Mouse (Mus musculus): ENCODE measurements around the gene Pde11a.
A peak's percentile ranks its signal among the peaks of the same experiment; 100 is the strongest.

Gene Pde11a

DNA sequence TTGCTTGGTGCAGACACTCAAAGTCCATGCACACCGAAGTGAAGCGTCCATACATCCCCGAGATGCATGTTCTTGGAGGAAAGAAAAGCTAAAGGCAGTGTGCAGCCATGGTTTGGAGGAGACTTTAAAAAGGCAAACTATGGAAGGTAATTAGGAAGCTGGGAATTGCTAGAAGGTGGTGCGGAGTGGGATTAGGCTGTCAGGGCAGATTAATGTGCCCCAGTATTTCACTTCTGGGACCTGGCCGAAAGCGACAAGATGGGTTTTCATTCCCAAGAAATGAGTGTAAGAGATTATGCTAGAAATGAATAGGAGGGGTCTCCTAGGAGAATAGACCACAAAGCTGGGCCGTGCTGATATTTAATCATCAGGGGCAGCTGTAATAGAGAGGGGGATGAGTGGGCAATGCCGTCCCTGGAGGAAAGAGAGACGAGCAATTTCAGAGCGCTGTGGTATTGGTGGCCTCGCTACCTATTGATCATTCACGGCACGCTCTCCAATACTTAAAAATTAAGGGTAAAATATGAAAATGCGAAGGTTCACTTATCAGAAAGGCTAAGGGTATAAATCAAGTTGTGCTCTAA is 284.7 kb downstream of the Pde11a start:
- no peak for DNase-seq (ENCODE audit: low spot score)

DNA sequence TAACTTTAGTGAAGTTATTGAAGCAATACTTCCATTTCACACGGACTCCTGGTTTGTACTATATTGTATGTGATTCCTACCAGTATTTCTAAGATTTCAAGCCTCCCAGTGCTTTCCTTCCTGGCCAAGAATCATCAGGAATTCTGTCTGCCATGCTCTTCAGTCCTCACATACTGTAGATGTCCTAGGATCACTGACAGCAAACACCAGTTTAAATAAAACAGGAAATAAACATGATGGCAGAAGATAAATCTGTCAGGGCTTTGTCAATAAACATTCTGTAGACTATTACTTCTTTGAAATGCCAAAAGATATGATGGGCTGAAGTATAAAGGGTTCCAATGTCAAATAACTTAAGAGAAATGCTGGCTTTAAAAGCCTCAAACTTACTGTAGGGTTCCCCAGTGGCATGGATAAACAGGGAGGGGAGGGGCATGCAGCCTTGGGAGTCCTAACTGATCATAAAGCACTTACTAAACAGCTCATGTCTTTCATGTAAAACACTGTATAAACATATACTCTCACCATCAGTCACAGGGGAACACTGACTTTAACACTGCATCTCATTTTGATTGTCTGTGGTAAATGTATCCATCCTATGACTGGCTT is 285.6 kb downstream of the Pde11a start:
- no peak for DNase-seq (ENCODE audit: low spot score)

DNA sequence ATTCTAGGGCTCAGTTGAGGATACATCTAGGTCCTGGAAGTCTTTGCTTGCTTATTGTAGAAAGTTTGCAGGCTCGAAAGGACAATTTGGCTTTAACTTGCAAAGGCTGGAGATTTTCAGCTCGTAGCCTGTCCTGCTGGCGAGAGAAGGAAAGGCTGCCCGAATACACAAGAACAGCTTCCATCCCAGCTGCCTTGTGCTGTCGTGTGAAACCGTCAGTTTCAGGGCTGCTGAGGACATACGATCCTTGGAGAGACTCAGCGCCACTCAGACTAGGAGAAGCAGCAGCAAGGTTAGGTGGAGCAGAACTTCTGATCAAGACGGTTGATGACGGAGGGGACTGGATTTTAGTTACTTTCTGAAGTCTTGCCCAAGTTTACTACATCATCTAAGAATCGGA is 287.2 kb downstream of the Pde11a start:
- no peak for DNase-seq (ENCODE audit: low spot score)

DNA sequence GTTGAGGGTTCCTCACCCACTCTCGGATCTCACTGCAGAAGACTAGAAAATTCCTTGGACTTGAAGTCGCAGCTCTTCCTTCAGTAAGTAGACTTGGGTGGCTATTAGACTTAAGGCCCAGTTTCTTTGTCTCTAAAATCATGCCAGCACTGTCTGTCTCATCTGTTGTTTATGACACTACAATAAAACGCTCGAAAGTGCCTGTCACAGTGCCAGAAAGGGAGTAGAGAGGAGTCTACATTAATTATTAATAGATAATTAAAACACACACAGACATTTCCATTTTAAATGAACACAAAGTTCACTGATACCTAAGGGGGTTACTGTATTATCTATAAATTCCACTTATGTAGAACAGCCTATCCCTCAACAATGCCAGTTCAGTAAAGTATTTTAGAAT is 287.7 kb downstream of the Pde11a start:
- DNase-seq (ENCODE audit: low spot score): no peak

DNA sequence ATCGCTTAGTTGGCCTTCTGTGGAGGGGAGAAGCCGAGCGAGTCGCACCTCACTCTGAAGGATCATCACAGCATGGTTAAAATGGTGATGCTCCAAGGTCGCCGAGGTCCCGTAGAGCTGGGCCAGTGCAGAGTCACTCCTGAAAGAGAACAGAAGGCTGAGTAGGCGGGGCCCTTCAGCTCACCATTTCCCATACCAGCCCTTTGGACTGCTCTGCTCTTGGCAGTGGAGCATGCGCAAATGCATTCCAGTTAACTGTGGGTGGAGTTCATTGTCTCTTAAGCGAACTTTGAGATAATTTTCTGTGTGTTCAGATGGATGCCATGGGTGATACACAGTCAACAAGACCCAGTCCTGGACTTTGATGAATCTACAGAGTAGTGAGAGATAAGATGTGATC is 288.5 kb downstream of the Pde11a start:
- DNase-seq (ENCODE audit: low spot score): no peak

DNA sequence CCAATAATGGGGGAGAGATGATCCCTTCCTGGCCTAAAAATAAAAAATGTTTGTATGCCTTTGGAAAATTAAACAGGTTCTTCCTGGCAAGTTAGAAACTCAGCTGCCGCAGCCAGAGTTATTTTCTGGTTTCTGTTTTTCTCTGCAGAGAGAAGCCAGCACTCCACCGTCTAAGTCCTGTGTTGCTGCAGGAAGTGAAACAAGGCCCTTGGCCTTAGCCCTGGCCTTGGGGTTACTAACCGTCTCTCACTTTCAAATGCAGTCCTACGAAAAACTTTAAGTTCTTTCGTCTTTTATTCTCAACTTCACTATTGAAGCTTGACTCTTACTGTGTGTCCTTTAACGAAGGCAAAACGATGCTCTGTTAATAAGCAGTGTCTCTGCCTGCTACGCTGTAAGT is 289.0 kb downstream of the Pde11a start:
- DNase-seq (ENCODE audit: low spot score): no peak

DNA sequence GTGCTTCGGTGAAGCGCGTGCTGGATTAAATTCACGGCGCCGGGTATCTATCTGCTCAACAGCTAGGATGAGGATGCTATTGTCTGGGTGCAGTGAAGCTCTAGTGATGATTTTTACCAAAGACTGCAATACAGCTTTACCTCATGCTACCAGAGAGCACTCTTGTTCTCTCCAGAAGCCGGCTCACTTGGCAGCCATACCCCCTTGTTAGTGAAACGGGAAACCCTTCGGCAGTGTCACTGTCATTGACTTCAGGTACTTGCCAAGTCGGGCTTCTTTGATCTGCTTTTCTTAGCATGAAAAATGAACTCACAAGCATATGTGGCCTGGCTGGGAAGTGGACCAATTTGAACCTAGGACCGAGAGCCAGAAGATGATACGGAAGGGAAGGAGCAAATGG is 290.8 kb downstream of the Pde11a start:
- DNase-seq (ENCODE audit: low spot score): no peak

DNA sequence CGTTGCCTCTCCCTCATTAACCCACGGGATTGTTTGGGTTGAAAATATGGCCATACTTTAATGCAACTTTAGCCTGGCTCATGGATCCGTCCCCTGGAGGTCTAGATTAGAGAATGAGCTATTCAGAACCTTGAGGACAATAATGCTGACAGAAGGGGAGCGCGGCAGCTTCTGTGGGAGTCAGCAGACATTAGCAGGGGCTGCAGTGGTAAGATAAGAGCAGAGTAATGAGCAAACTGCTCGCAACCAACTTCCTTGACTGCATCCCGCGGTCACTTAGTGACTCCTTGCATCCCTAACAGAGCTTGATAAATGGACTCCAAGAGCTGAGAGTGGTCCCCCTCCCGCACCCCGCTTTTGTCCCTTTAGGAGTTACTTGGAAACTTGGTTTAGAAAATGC is 296.4 kb downstream of the Pde11a start:
- no peak for DNase-seq (ENCODE audit: low spot score)

DNA sequence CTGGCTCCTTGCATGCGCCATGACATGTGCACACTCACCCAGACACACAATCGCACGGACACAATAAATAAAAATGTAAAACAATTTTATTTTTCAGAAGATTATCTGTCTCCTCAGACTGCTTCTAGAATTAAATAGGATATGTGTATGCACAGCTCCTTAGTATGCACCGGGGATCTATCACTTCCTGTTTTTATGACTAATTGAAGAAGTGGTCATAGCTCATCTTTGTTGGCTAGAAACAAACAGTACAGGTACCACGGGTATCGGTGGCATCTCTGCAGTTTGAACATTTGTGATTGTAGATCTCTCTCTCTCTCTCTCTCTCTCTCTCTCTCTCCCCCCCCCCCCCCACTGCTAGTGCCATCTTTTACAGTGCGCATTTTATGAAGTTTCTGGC is 298.5 kb downstream of the Pde11a start:
- no peak for DNase-seq (ENCODE audit: low spot score)

GRCm38 (mm10) chr2:76030080-76030479 is 308.5 kb downstream of the Pde11a start:
- DNase-seq (ENCODE audit: low spot score): no peak

GRCm38 (mm10) chr2:76029081-76029901 is 309.3 kb downstream of the Pde11a start:
- no peak for DNase-seq (ENCODE audit: low spot score)

GRCm38 (mm10) chr2:76016890-76017289 is 321.7 kb downstream of the Pde11a start:
- no peak for DNase-seq (ENCODE audit: low spot score)

DNA sequence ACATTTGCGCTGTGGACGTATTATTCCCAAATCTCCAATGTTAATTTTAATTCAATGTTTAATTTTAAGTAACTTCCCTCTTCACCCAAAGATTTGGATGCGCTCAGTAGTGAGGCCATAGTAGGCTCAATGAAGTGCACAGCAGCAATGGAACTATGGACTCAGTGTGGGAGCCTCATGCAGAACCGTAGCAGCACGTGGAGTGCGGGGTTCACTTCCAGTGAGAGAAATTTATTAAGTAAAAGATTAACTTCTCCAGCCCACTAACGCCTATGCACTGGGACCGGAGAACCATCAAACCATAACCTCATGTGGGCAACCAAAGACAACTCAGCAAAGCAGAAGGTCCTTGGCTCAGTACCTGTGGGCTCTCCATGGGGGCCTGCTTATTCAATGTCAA is 322.4 kb downstream of the Pde11a start:
- DNase-seq (ENCODE audit: low spot score): no peak

DNA sequence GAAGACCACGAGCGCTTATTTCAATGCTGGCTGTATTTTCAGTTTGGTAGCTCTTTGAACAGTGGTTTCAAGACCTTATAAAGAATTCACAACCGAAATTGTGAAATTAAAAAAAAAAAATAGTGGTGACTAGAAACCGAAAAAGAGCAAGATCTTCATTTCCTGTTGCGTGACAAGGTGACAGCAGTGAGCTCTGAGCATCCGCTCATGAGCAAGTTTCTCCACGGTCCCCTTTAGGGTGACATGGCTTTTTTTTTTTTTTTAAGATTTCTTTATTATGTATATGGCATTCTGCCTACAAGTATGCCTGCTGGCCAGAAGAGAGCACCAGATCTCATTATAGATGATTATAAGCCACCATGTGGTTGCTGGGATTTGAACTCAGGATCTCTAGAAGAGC is 323.1 kb downstream of the Pde11a start:
- no peak for DNase-seq (ENCODE audit: low spot score)

DNA sequence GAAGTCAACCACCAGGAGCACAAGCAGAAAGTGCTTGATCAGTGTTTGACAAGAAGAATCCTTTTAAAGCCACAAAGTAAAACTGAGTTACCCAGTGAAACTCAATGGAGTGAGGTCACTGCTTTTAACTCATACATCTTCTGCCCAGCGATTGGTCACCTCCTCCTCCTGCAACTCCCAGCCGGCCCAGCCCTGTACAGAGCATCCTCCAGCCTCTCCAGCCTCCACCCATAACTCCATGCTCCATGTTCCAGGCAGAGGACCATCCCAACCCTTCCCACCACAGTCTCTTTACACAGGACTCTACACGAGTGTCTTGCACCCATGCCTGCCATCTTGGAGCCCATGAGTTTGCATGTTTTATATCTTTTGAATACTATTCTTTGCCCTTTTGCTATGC is 323.9 kb downstream of the Pde11a start:
- no peak for DNase-seq (ENCODE audit: low spot score)

GRCm38 (mm10) chr2:76006194-76006593 is 332.4 kb downstream of the Pde11a start:
- no peak for DNase-seq (ENCODE audit: low spot score)

- no peak for DNase-seq (ENCODE audit: low spot score)
These were observed 335.7 kb downstream of the Pde11a start for GRCm38 (mm10) chr2:76002899-76003298.

- DNase-seq (ENCODE audit: low spot score): peak; percentile 46
These were observed 337.2 kb downstream of the Pde11a start for GRCm38 (mm10) chr2:76001392-76001791.

DNA sequence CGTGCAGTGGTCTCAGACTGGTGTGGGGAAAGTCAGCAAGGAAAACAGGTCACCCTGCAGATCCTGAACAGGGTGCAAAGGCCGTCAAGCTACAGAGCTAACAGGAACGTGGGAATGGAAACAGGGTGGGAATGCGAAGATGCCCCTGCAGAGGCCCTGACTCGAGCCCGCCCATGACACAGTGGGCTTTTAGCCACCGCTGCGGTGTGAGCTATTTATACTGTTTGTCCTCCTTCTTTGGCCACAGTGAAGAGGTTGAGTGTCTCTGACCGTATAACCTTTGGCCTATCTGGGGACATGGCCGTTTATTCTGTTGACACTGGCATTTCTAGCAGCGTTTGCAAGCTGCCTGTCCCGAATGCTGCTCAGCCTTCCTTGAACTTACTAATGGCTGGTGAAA is 338.9 kb downstream of the Pde11a start:
- DNase-seq (ENCODE audit: low spot score): no peak

- DNase-seq (ENCODE audit: low spot score): no peak
These were observed 339.9 kb downstream of the Pde11a start for GRCm38 (mm10) chr2:75998692-75999091.

- no peak for DNase-seq (ENCODE audit: low spot score)
These were observed 340.8 kb downstream of the Pde11a start for GRCm38 (mm10) chr2:75997726-75998125.

- no peak for DNase-seq (ENCODE audit: low spot score)
These were observed 343.7 kb downstream of the Pde11a start for GRCm38 (mm10) chr2:75994841-75995240.

DNA sequence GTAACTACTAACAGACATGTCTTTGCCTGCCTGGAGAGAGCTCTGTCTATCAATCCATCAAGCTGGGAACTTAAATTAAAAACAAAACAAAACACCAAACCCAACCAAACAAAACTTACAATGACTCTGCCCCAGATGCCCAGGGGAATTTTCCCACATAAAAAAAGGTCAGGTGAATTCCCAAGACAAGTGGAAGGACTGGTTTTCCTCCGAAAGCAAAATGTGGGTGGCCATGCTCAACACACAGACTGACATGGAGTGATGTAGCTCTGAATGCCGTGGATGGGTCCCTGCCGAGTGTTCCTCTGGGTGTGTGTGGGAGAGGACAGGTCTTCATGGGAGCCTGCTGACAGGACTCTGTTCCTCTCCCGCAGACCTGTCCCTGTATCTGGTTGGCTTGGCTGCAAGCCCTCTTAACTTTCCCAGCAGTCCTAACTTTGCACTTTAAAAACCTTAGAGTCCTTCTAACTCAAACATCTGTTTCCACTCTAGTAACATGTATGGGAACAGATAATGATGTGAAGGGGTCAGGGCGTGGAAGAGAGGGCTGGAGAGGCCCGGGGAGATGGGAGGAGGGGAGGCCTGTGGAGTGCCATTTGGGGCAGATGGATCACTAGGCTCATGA is 346.9 kb downstream of the Pde11a start:
- no peak for DNase-seq (ENCODE audit: low spot score)
